Mouse (Mus musculus) gastrocnemius, adult 8-10 months (tissue): ENCODE results near the gene Arhgap17. TPM values are rescaled to one million over a fixed set of nuclear protein-coding genes. Genes with fewer than 3 reads are reported as not detected.

ENCODE experiments used
- DNase-seq, 2 experiments: peaks; one replicate each; pipeline ENCODE4 v3.0.0; 2022; ENCODE audit warnings: low spot score in 2 of 2
- total RNA-seq, 4 experiments: library from RNA; stranded (reverse); gene quantifications; 2 replicates each; pipeline ENCODE4 v1.2.4; 2022

The Arhgap17 gene
- total RNA-seq = 10 to 100 TPM; 11.8 to 17.7 (median 15.4) TPM

- DNase-seq = peak; percentile 92 to 93
Measured at GRCm38 (mm10) chr7:123369759-123370481, at the start of gene Arhgap17, which contains the start of gene Lcmt1. Gene Arhgap17, minus strand, starts transcription at chr7:123369915. Gene Lcmt1, plus strand, starts transcription at chr7:123369784.

- DNase-seq = no peak
Measured at GRCm38 (mm10) chr7:123417661-123418060, 47.9 kb upstream of the Arhgap17 start.

GRCm38 (mm10) chr7:123416803-123417202 lies 47.1 kb upstream of the Arhgap17 start:
- no peak for DNase-seq

GRCm38 (mm10) chr7:123412143-123412542 lies 42.4 kb upstream of the Arhgap17 start:
- no peak for DNase-seq

- no peak for DNase-seq
Measured at GRCm38 (mm10) chr7:123411109-123411508, 41.4 kb upstream of the Arhgap17 start.

- DNase-seq = no peak
Measured at GRCm38 (mm10) chr7:123410502-123410901, 40.8 kb upstream of the Arhgap17 start.

- DNase-seq = no peak
Measured at GRCm38 (mm10) chr7:123406988-123407387, 37.3 kb upstream of the Arhgap17 start.

GRCm38 (mm10) chr7:123405619-123406018 lies 35.9 kb upstream of the Arhgap17 start:
- DNase-seq = peak; percentile 7 to 8

- no peak for DNase-seq
Measured at GRCm38 (mm10) chr7:123404198-123404597, 34.5 kb upstream of the Arhgap17 start.

- DNase-seq = no peak
Measured at GRCm38 (mm10) chr7:123401121-123401520, 31.4 kb upstream of the Arhgap17 start.

- no peak for DNase-seq
Measured at GRCm38 (mm10) chr7:123399286-123399685, 29.6 kb upstream of the Arhgap17 start.

- DNase-seq = peak in 1 of 2 experiments; percentile 16
Measured at GRCm38 (mm10) chr7:123398828-123399227, 29.1 kb upstream of the Arhgap17 start.

- no peak for DNase-seq
Measured at GRCm38 (mm10) chr7:123397931-123398330, 28.2 kb upstream of the Arhgap17 start.

- no peak for DNase-seq
Measured at GRCm38 (mm10) chr7:123397369-123397768, 27.7 kb upstream of the Arhgap17 start.

- DNase-seq = no peak
Measured at GRCm38 (mm10) chr7:123396900-123397299, 27.2 kb upstream of the Arhgap17 start.

- DNase-seq = no peak
Measured at GRCm38 (mm10) chr7:123394271-123394670, 24.6 kb upstream of the Arhgap17 start.

- DNase-seq = no peak
Measured at GRCm38 (mm10) chr7:123389686-123390280, 20.1 kb upstream of the Arhgap17 start.

GRCm38 (mm10) chr7:123385693-123386407 lies 16.1 kb upstream of the Arhgap17 start:
- DNase-seq = no peak

GRCm38 (mm10) chr7:123377443-123378400 lies 8.0 kb upstream of the Arhgap17 start:
- DNase-seq = peak; percentile 91 to 93

- DNase-seq = no peak
Measured at GRCm38 (mm10) chr7:123371501-123371900, 1.8 kb upstream of the Arhgap17 start.

- DNase-seq = peak in 1 of 2 experiments; percentile 16
Measured at GRCm38 (mm10) chr7:123370700-123371099, 985 bp upstream of the Arhgap17 start.
